In genomic region chr4:134370649-134371221, GRCm38 (mm10) we compare ENCODE assay signal across 8 mouse cellular contexts. TPM values are rescaled to one million over a fixed set of nuclear protein-coding genes. Genes with fewer than 3 reads are reported as not detected.
DNase-seq lines count a peak whose midpoint lies in the region; ATAC-seq and TF ChIP-seq lines count a peak whose summit lies in the region.

No protein-coding gene starts in this region.

- no peaks in the 10 kb centered on the region for H3K9me3 ChIP-seq in CH12.LX (replicated peaks; ENCODE audit: low read length)
- no peaks in the 10 kb centered on the region for H3K9me3 ChIP-seq in forebrain, postnatal 0 days (ENCODE audit: low read length)
- no peaks in the 10 kb centered on the region for H3K9me3 ChIP-seq in neural tube, embryonic 15.5 days (replicated peaks)

- peaks cover 0 to 2% of the 10 kb centered on the region in 2 experiments for H3K36me3 ChIP-seq in CH12.LX (replicated peaks in 1 of 2; ENCODE audit: control insufficient read depth in 1 of 2, insufficient read depth in 1 of 2, low read length in 1 of 2)
- no peaks in the 10 kb centered on the region for H3K36me3 ChIP-seq in forebrain, postnatal 0 days (ENCODE audit: insufficient read depth)
- H3K36me3 ChIP-seq in neural tube, embryonic 15.5 days = no peaks in the 10 kb centered on the region

- intact Hi-C loops in left cerebral cortex, postnatal 14 days (cut with DNase I) = no loop called here

- no peak for TF ChIP-seq EP300 in CH12.LX (IDR thresholded peaks at IDR 0.05; ENCODE audit: low read length)

- TF ChIP-seq RAD21 in CH12.LX (IDR thresholded peaks at IDR 0.05; ENCODE audit: low read depth, low read length) = no peak

- no peak overlapping the region for H3K9ac ChIP-seq in CH12.LX (ENCODE audit: insufficient read depth, low read depth)
- peak overlapping the region; percentile 46; the same call in 1 of the 2 replicates for H3K9ac ChIP-seq in forebrain, postnatal 0 days
- H3K9ac ChIP-seq in neural tube, embryonic 15.5 days (replicated peaks) = 0 out of 2 replicates have a peak overlapping the region, but pooled peaks have one; percentile 36

- H3K79me2 ChIP-seq in CH12.LX (replicated peaks; ENCODE audit: control insufficient read depth, extremely low read depth, insufficient read depth, poor library complexity, severe bottlenecking) = no peaks in the 10 kb centered on the region

- 1% methylated on average over 18 of the region's 18 CpGs for WGBS in forebrain, postnatal 0 days
- WGBS in neural tube, embryonic 15.5 days = 2% methylated on average over 18 of the region's 18 CpGs

- no peak overlapping the region for H3K27ac ChIP-seq in CH12.LX (ENCODE audit: insufficient read depth, low read depth)
- no peak overlapping the region for H3K27ac ChIP-seq in forebrain, postnatal 0 days (ENCODE audit: low read depth, low read length)
- H3K27ac ChIP-seq in neural tube, embryonic 15.5 days (replicated peaks) = no peak overlapping the region

- no peak for TF ChIP-seq POLR2A in CH12.LX (IDR thresholded peaks at IDR 0.05; ENCODE audit: low read depth, low read length)

- in situ Hi-C loops in CH12.LX (cut with MboI; ENCODE audit: low pct_ligation_motif_present, low pct_unique_long_range_greater_than_20kb, low sequenced_read_pairs) = no loop called here

- dilution Hi-C loops in CH12.LX (cut with MboI; ENCODE audit: extremely low pct_ligation_motif_present, extremely low pct_unique_long_range_greater_than_20kb, low sequenced_read_pairs) = no loop called here

- peaks cover 5 to 18% of the 10 kb centered on the region in 2 experiments; a peak in 2 of 4 replicates for H3K4me1 ChIP-seq in CH12.LX (ENCODE audit: control insufficient read depth in 1 of 2, insufficient read depth in 2 of 2)
- peaks cover 10% of the 10 kb centered on the region for H3K4me1 ChIP-seq in forebrain, postnatal 0 days (ENCODE audit: insufficient read depth)
- peaks cover 23% of the 10 kb centered on the region for H3K4me1 ChIP-seq in neural tube, embryonic 15.5 days

- peak overlapping the region in 1 of 3 experiments; percentile 18 for H3K4me3 ChIP-seq in CH12.LX (replicated peaks in 1 of 3; ENCODE audit: low read depth in 2 of 3, low read length in 2 of 3, poor library complexity in 1 of 3)
- peak overlapping the region; percentile 51 for H3K4me3 ChIP-seq in forebrain, postnatal 0 days (ENCODE audit: low read depth, low read length)
- H3K4me3 ChIP-seq in neural tube, embryonic 15.5 days (replicated peaks) = peak overlapping the region; percentile 60

- peak; percentile 12 for DNase-seq in embryo, embryonic 11 days
- DNase-seq in embryo, embryonic 9.5 days (ENCODE audit: extremely low spot score) = no peak
- DNase-seq in CH12.LX (ENCODE audit: extremely low read depth) = no peak
- peak; percentile 17 for DNase-seq in forebrain, postnatal 0 days
- peak; percentile 74 to 84 for DNase-seq in left cerebral cortex, postnatal 14 days (ENCODE audit: low spot score in 2 of 2)
- no peak for DNase-seq in kidney, adult 18-20 months
- DNase-seq in spleen, postnatal 10 days (ENCODE audit: low spot score in 2 of 2) = no peak

- no peak for ATAC-seq in forebrain, postnatal 0 days
- ATAC-seq in neural tube, embryonic 15.5 days (ENCODE audit: low FRiP score) = no peak

- H3K27me3 ChIP-seq in CH12.LX (replicated peaks) = peaks cover 14% of the 10 kb centered on the region
- peaks cover 32% of the 10 kb centered on the region for H3K27me3 ChIP-seq in forebrain, postnatal 0 days (ENCODE audit: insufficient read depth, low read length)
- H3K27me3 ChIP-seq in neural tube, embryonic 15.5 days (replicated peaks) = peaks cover 47% of the 10 kb centered on the region

- no peak for TF ChIP-seq CTCF in CH12.LX (conservative IDR thresholded peaks at IDR 0.05 in 1 of 2, IDR thresholded peaks at IDR 0.05 in 1 of 2; ENCODE audit: low read depth in 2 of 2, low read length in 2 of 2)
- TF ChIP-seq CTCF in forebrain, postnatal 0 days (IDR thresholded peaks at IDR 0.05; ENCODE audit: low read depth) = no peak

- H3K4me2 ChIP-seq in CH12.LX (ENCODE audit: insufficient read depth, low read depth, poor library complexity, severe bottlenecking) = peak overlapping the region; percentile 73; the same call in 1 of the 2 replicates
- peak overlapping the region; percentile 100 for H3K4me2 ChIP-seq in forebrain, postnatal 0 days (ENCODE audit: low read depth)
- peak overlapping the region; percentile 99 for H3K4me2 ChIP-seq in neural tube, embryonic 15.5 days

TF ChIP-seq in CH12.LX, 34 proteins besides CTCF, POLR2A, EP300 and RAD21:
- TF ChIP-seq MAZ (IDR thresholded peaks at IDR 0.05; ENCODE audit: low read depth, low read length) = no peak
- no peak for TF ChIP-seq TCF12 (IDR thresholded peaks at IDR 0.05; ENCODE audit: low read depth, low read length)
- no peak for TF ChIP-seq ZKSCAN1 (IDR thresholded peaks at IDR 0.05; ENCODE audit: borderline replicate concordance, low read depth, low read length)
- no peak for TF ChIP-seq POLR2AphosphoS2 (IDR thresholded peaks at IDR 0.05; ENCODE audit: low read depth, low read length)
- TF ChIP-seq E2F4 (IDR thresholded peaks at IDR 0.05; ENCODE audit: insufficient replicate concordance, low read depth, low read length) = no peak
- TF ChIP-seq ELF1 (IDR thresholded peaks at IDR 0.05; ENCODE audit: low read depth, low read length) = no peak
- no peak for TF ChIP-seq HCFC1 (IDR thresholded peaks at IDR 0.05; ENCODE audit: low read depth, low read length)
- no peak for TF ChIP-seq ETS1 (conservative IDR thresholded peaks at IDR 0.05; ENCODE audit: low read depth, low read length)
- no peak for TF ChIP-seq ZMIZ1 (IDR thresholded peaks at IDR 0.05; ENCODE audit: low read depth, low read length)
- no peak for TF ChIP-seq NRF1 (IDR thresholded peaks at IDR 0.05; ENCODE audit: low read depth, low read length)
- no peak for TF ChIP-seq MYC (IDR thresholded peaks at IDR 0.05; ENCODE audit: low read depth, low read length)
- TF ChIP-seq MAFK (IDR thresholded peaks at IDR 0.05; ENCODE audit: insufficient replicate concordance, low read length) = no peak
- no peak for TF ChIP-seq USF2 (conservative IDR thresholded peaks at IDR 0.05; ENCODE audit: low read depth, low read length)
- TF ChIP-seq RCOR1 (conservative IDR thresholded peaks at IDR 0.05; ENCODE audit: low read depth, low read length) = no peak
- TF ChIP-seq USF1 (IDR thresholded peaks at IDR 0.05; ENCODE audit: low read depth, low read length) = no peak
- TF ChIP-seq KAT2A (IDR thresholded peaks at IDR 0.05; ENCODE audit: insufficient replicate concordance, low read length) = no peak
- no peak for TF ChIP-seq SMC3 (IDR thresholded peaks at IDR 0.05; ENCODE audit: low read depth, low read length)
- no peak for TF ChIP-seq SIN3A (IDR thresholded peaks at IDR 0.05; ENCODE audit: low read length)
- no peak for TF ChIP-seq PAX5 (IDR thresholded peaks at IDR 0.05; ENCODE audit: low read length)
- TF ChIP-seq CHD2 (IDR thresholded peaks at IDR 0.05; ENCODE audit: low read length) = no peak
TF ChIP-seq in CH12.LX: peak in this region for 0.

RNA-seq across cellular contexts. Expression of gene Extl1, which starts 12.9 kb away (rescaled TPM):
- total RNA-seq in CH12.LX (2012; rRNA removed) (1.0 and 4.5 TPM in 2 replicates), CH12.LX (2014; rRNA removed) (0.36 and 0.54 TPM in 2 replicates)
- 1.6 TPM in 2 replicates for polyA plus RNA-seq in CH12.LX (2012; ENCODE audit: insufficient read length, low read depth)
- 0.95 and 1.4 TPM in 2 replicates for total RNA-seq in forebrain, postnatal 0 days (2014; rRNA removed)
- 1.2 TPM in 2 replicates for polyA plus RNA-seq in forebrain, postnatal 0 days (2015; fragmentation: Nextera tagmentation; extraction: Ambion mirVana)
- total RNA-seq in left cerebral cortex, postnatal 14 days (2021) = 10 to 100 TPM; 52.3 to 53.7 TPM
- 0.75 and 1.2 TPM in 2 replicates for polyA plus RNA-seq in neural tube, embryonic 15.5 days (2015; fragmentation: Nextera tagmentation; extraction: Ambion mirVana)

RNA-seq across cellular contexts. Expression of gene Pafah2, which starts 25.4 kb away (rescaled TPM):
- total RNA-seq in CH12.LX (2012; rRNA removed) (10.5 and 10.7 TPM in 2 replicates), CH12.LX (2014; rRNA removed) (8.9 and 10.6 TPM in 2 replicates)
- 9.1 and 10.4 TPM in 2 replicates for polyA plus RNA-seq in CH12.LX (2012; ENCODE audit: insufficient read length, low read depth)
- 11.1 and 18.0 TPM in 2 replicates for total RNA-seq in forebrain, postnatal 0 days (2014; rRNA removed)
- 6.4 and 7.6 TPM in 2 replicates for polyA plus RNA-seq in forebrain, postnatal 0 days (2015; fragmentation: Nextera tagmentation; extraction: Ambion mirVana)
- 10 to 100 TPM; 10.9 to 12.3 TPM for total RNA-seq in left cerebral cortex, postnatal 14 days (2021)
- 7.5 and 8.9 TPM in 2 replicates for polyA plus RNA-seq in neural tube, embryonic 15.5 days (2015; fragmentation: Nextera tagmentation; extraction: Ambion mirVana)

RNA-seq across cellular contexts. Expression of gene Slc30a2, which starts 27.8 kb away (rescaled TPM):
- 8.9 and 9.7 TPM in 2 replicates for total RNA-seq in CH12.LX (2012; rRNA removed)
- total RNA-seq in CH12.LX (2014; rRNA removed) = 4.5 and 5.1 TPM in 2 replicates
- polyA plus RNA-seq in CH12.LX (2012; ENCODE audit: insufficient read length, low read depth) = 22.4 and 23.6 TPM in 2 replicates
- 0.08 TPM in 1 of 2 replicates, not detected in the other for total RNA-seq in forebrain, postnatal 0 days (2014; rRNA removed)
- 0.15 and 0.28 TPM in 2 replicates for polyA plus RNA-seq in forebrain, postnatal 0 days (2015; fragmentation: Nextera tagmentation; extraction: Ambion mirVana)
- total RNA-seq in left cerebral cortex, postnatal 14 days (2021) = under 1 TPM in 1 of 2 experiments, not detected in 1; 0.17 TPM
- polyA plus RNA-seq in neural tube, embryonic 15.5 days (2015; fragmentation: Nextera tagmentation; extraction: Ambion mirVana) = 0.14 and 0.20 TPM in 2 replicates

RNA-seq across cellular contexts. Expression of gene Trim63, which starts 55.8 kb away (rescaled TPM):
- total RNA-seq in CH12.LX (2012; rRNA removed) (0.25 TPM in 1 of 2 replicates, not detected in the other), CH12.LX (2014; rRNA removed) (0.16 TPM in 1 of 2 replicates, not detected in the other)
- polyA plus RNA-seq in CH12.LX (2012; ENCODE audit: insufficient read length, low read depth) = 0.38 and 0.49 TPM in 2 replicates
- 1.3 and 1.5 TPM in 2 replicates for total RNA-seq in forebrain, postnatal 0 days (2014; rRNA removed)
- polyA plus RNA-seq in forebrain, postnatal 0 days (2015; fragmentation: Nextera tagmentation; extraction: Ambion mirVana) = 0.18 and 0.31 TPM in 2 replicates
- total RNA-seq in left cerebral cortex, postnatal 14 days (2021) = under 1 TPM; 0.40 to 0.86 TPM
- polyA plus RNA-seq in neural tube, embryonic 15.5 days (2015; fragmentation: Nextera tagmentation; extraction: Ambion mirVana) = 1.2 and 1.4 TPM in 2 replicates

Comparison
In these comparisons a context has a peak if more than half of its experiments do, and no peak if none do; other contexts are left out.
1. DNase-seq: peak in embryo, embryonic 11 days (single experiment), forebrain, postnatal 0 days (single experiment) and left cerebral cortex, postnatal 14 days (2 of 2); none in embryo, embryonic 9.5 days (single experiment), CH12.LX (single experiment), kidney, adult 18-20 months (single experiment) and spleen, postnatal 10 days (0 of 2).
2. RNA of gene Extl1, which starts 12.9 kb away (total RNA-seq): 52.3 to 53.7 TPM in left cerebral cortex, postnatal 14 days; 0.36 to 4.5 TPM in CH12.LX and 0.95 to 1.4 TPM in forebrain, postnatal 0 days; every median in the first group is over 4 times any median in the second.
3. Peak in every context shown above with its lines, with median percentiles within 50 percentile points of each other: H3K4me2 ChIP-seq.